Mouse (Mus musculus): Measurements from ENCODE around the gene Hmcn2. TPM values are rescaled to one million over a fixed set of nuclear protein-coding genes. Genes with fewer than 3 reads are reported as not detected.

Hmcn2 gene
- polyA plus RNA-seq, 1 experiment from 2014 or later = 0.10 TPM

DNA sequence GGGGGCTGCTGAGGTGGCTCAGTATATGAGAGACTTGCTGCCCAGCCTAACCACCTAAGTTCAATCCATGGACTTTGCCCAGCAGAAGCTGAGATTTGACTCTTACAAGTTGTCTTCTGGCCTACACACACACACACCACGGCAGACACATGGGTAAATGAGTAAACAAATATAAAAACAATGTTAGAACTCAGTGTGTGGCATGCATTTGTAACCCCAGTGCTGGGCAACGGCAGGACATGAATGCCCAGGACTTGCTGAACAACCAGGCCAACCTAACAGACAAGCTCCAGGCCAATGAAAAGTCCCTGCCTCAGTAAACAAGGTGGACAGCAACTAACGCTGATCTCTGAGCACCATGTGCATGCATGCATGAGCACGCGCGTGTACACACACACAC is 125.4 kb downstream of the Hmcn2 start:
- DNase-seq (ENCODE audit: low spot score, missing footprints) = no peak
- Histone ChIP-seq H3K36me3 (ENCODE audit: control insufficient read depth, insufficient read depth, low read length) (no peaks in the 10 kb centered on the region), H3K4me3 (ENCODE audit: low read depth, low read length) (no peak overlapping the region), H3K4me1 (ENCODE audit: control insufficient read depth, insufficient read depth, low read length) (no peaks in the 10 kb centered on the region), H3K27me3 (ENCODE audit: control insufficient read depth, insufficient read depth, low read length) (no peaks in the 10 kb centered on the region; the same call in 1 of the 2 replicates), H3K27ac (ENCODE audit: low read depth, low read length) (no peak overlapping the region), H3K9ac (ENCODE audit: low read length) (no peak overlapping the region), H3K9me3 (ENCODE audit: control insufficient read depth, low read length) (no peaks in the 10 kb centered on the region), H3K4me2 (no peak overlapping the region)
- ATAC-seq (ENCODE audit: low FRiP score) = no peak
- WGBS = 87% methylated on average over 6 of the region's 6 CpGs

DNA sequence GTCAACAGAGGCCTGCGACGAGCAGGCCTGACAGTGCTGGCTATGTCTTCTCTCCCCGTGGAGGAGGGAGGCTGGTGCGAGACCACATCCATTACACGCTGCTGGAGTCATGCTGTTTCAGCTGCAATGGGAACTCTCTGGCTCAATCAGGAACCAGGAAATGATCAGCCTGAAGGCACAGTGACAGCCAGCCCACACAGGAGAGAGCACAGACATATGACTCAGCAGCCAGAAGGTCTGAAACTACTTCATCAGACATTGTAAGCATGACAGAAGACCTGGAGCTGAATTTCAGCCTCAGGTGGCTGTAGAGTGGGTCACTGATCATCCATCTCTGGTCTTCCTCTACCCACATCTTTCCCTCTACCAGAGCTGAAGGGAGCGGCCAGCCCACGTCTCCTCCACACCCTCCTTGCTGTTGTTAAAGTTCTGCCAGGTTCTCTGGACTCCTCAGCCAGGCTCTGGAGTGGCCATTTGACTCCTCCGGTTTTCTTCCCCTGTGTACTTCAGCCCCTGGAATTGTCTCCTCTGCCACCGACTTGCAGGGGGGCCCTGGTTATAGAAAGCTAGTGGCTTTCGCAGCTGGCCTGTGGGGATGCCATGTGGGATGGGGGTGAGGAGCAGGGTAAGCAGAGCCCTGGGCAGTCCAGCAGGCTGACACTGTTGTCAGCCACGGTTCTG is 128.4 kb downstream of the Hmcn2 start:
- Histone ChIP-seq H3K4me2 (no peak overlapping the region), H3K27me3 (ENCODE audit: control insufficient read depth, insufficient read depth, low read length) (no peaks in the 10 kb centered on the region), H3K9me3 (ENCODE audit: control insufficient read depth, low read length) (no peaks in the 10 kb centered on the region), H3K4me3 (ENCODE audit: low read depth, low read length) (no peak overlapping the region), H3K9ac (ENCODE audit: low read length) (no peak overlapping the region), H3K4me1 (ENCODE audit: control insufficient read depth, insufficient read depth, low read length) (no peaks in the 10 kb centered on the region), H3K36me3 (ENCODE audit: control insufficient read depth, insufficient read depth, low read length) (no peaks in the 10 kb centered on the region), H3K27ac (ENCODE audit: low read depth, low read length) (no peak overlapping the region)
- peak; percentile 47 for DNase-seq (ENCODE audit: low spot score, missing footprints)
- ATAC-seq (ENCODE audit: low FRiP score) = no peak
- WGBS = 69% methylated on average over 11 of the region's 11 CpGs

DNA sequence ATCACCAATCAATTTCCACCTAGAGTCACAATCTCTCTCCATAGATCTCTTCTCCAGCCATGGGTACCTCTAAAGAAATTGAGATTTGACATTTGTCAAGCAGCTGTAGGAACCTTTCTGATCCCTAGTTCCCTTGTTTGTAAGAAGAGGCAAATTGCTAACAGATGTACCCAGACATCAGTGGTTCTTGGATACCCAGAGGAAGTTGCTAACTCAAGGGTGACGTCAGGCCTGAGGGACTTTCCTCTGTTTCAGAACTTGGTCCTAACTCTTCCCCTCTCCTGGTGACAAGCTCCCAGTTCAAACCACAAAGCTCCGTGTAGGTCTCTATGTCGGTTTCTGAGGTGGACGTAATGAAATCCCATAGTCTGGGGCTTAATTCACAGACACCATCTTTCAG is 131.8 kb downstream of the Hmcn2 start:
- Histone ChIP-seq H3K4me1 (ENCODE audit: control insufficient read depth, insufficient read depth, low read length) (peaks cover 6% of the 10 kb centered on the region; the same call in 1 of the 2 replicates), H3K4me3 (ENCODE audit: low read depth, low read length) (no peak overlapping the region), H3K27ac (ENCODE audit: low read depth, low read length) (no peak overlapping the region), H3K27me3 (ENCODE audit: control insufficient read depth, insufficient read depth, low read length) (no peaks in the 10 kb centered on the region), H3K4me2 (no peak overlapping the region), H3K9ac (ENCODE audit: low read length) (no peak overlapping the region), H3K36me3 (ENCODE audit: control insufficient read depth, insufficient read depth, low read length) (no peaks in the 10 kb centered on the region), H3K9me3 (ENCODE audit: control insufficient read depth, low read length) (no peaks in the 10 kb centered on the region)
- WGBS = 68% methylated on average over 4 of the region's 4 CpGs
- ATAC-seq (ENCODE audit: low FRiP score) (no peak), DNase-seq (ENCODE audit: low spot score, missing footprints) (no peak)

DNA sequence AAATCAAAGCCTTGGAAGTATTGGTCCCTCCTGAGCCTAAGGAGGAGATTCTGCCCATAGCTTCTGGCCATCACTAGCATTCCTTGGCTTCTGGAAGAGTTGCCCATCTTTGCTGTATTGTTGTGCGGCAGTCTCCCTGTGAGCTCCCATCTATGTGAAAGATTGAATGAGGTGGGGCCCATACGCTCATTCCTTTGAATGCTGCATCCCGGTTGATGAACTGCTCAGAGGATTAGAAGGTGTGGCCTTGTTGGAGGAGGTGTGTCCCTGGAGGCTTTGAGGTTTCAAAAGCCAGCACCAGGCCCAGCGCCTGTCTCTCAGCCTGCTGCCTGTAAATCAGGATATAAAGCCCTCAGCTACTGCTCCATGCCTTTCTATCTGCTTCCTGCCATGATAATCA is 132.2 kb downstream of the Hmcn2 start:
- H3K27me3 ChIP-seq (ENCODE audit: control insufficient read depth, insufficient read depth, low read length) = no peaks in the 10 kb centered on the region
- H3K36me3 ChIP-seq (ENCODE audit: control insufficient read depth, insufficient read depth, low read length) = no peaks in the 10 kb centered on the region
- WGBS = 41% methylated on average over 4 of the region's 4 CpGs
- DNase-seq (ENCODE audit: low spot score, missing footprints) = peak; percentile 64
- H3K4me1 ChIP-seq (ENCODE audit: control insufficient read depth, insufficient read depth, low read length) = peaks cover 6% of the 10 kb centered on the region; the same call in 1 of the 2 replicates
- no peaks in the 10 kb centered on the region for H3K9me3 ChIP-seq (ENCODE audit: control insufficient read depth, low read length)
- ATAC-seq (ENCODE audit: low FRiP score) = no peak
- no peak overlapping the region for H3K9ac ChIP-seq (ENCODE audit: low read length)
- no peak overlapping the region for H3K4me2 ChIP-seq
- H3K27ac ChIP-seq (ENCODE audit: low read depth, low read length) = no peak overlapping the region
- no peak overlapping the region for H3K4me3 ChIP-seq (ENCODE audit: low read depth, low read length)

DNA sequence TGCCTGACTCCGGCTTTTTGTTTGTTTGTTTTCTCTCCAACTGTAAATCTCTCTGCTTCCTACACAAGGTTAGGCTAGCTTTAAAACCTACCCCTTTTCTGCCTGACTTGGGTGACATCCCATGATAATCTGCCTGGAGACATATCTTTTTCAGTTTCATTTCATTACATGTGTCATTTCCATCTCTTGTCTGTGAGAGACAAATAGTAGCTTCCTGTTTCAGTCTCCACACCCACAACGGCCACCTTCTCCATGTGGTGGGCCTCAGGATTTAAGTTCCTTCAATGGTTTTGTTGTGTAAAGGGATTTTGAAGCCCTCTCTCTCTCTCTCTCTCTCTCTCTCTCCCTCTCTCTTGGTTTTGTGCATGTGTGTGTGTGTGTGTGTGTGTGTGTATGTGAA is 133.3 kb downstream of the Hmcn2 start:
- H3K4me3 ChIP-seq (ENCODE audit: low read depth, low read length) = no peak overlapping the region
- 84% methylated on average over 2 of the region's 2 CpGs for WGBS
- H3K4me2 ChIP-seq = no peak overlapping the region
- ATAC-seq (ENCODE audit: low FRiP score) (no peak), DNase-seq (ENCODE audit: low spot score, missing footprints) (peak; percentile 57)
- H3K9ac ChIP-seq (ENCODE audit: low read length) = no peak overlapping the region
- H3K27me3 ChIP-seq (ENCODE audit: control insufficient read depth, insufficient read depth, low read length) = no peaks in the 10 kb centered on the region
- H3K4me1 ChIP-seq (ENCODE audit: control insufficient read depth, insufficient read depth, low read length) = peaks cover 6% of the 10 kb centered on the region; the same call in 1 of the 2 replicates
- no peaks in the 10 kb centered on the region for H3K9me3 ChIP-seq (ENCODE audit: control insufficient read depth, low read length)
- H3K27ac ChIP-seq (ENCODE audit: low read depth, low read length) = no peak overlapping the region
- no peaks in the 10 kb centered on the region for H3K36me3 ChIP-seq (ENCODE audit: control insufficient read depth, insufficient read depth, low read length)

DNA sequence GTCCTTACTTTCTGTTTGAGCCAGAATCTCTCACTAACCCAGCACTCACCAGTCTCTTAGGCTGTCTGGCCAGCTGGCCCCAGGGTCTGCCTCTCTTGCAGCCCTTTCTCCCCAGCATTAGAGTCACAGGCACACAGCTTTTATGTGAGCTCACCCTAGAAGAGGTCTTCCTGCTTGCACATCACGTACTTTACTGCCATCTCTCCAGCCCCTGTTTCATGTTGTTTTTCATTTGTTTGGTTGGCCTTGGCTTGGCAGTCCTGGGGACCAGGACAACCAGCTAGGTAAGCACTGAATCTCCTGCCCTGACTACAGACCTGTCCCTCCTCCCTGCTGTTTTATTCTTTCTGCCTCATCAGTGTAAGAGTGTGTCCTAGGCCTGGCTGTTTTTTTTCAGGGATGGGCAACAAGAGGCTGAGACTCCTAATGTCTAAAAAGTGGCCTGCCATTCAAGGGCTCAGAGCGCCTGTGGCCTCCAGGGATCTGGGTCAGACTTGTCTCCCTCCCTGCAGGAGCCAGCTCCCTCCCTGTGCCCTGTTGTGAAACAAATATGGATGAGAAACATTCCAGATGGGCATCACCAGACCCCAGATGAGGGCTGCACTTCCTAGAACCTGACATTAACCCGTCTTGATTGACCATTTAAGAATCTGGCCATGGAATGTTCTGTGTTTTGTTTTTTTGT is 134.7 kb downstream of the Hmcn2 start:
- Histone ChIP-seq H3K27me3 (ENCODE audit: control insufficient read depth, insufficient read depth, low read length) (no peaks in the 10 kb centered on the region), H3K9me3 (ENCODE audit: control insufficient read depth, low read length) (no peaks in the 10 kb centered on the region), H3K9ac (ENCODE audit: low read length) (no peak overlapping the region), H3K4me1 (ENCODE audit: control insufficient read depth, insufficient read depth, low read length) (peaks cover 6% of the 10 kb centered on the region; the same call in 1 of the 2 replicates), H3K4me2 (no peak overlapping the region), H3K27ac (ENCODE audit: low read depth, low read length) (no peak overlapping the region), H3K4me3 (ENCODE audit: low read depth, low read length) (no peak overlapping the region), H3K36me3 (ENCODE audit: control insufficient read depth, insufficient read depth, low read length) (no peaks in the 10 kb centered on the region)
- 48% methylated on average over 3 of the region's 3 CpGs for WGBS
- ATAC-seq (ENCODE audit: low FRiP score) (no peak), DNase-seq (ENCODE audit: low spot score, missing footprints) (peak; percentile 41)

DNA sequence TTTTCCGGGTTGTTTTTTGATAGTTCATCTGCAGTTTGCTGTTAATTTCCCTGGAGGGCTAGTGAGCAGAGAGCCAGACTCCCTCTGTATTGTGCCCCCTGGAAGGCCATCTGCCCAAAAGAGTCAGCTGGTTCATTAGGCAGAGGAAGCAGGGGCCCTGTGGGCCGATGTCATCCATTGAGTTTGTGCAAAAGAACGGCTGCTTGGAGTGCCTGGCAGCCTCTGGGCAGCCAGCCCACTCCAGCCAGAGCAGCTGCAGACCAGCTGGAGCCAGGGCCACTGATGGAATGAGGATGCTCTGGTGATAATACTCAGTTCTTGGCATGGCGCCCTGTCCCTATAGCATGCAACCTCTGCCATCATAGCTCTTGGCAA is 135.2 kb downstream of the Hmcn2 start:
- Histone ChIP-seq H3K27me3 (ENCODE audit: control insufficient read depth, insufficient read depth, low read length) (no peaks in the 10 kb centered on the region), H3K4me3 (ENCODE audit: low read depth, low read length) (no peak overlapping the region), H3K9me3 (ENCODE audit: control insufficient read depth, low read length) (no peaks in the 10 kb centered on the region), H3K4me2 (no peak overlapping the region), H3K27ac (ENCODE audit: low read depth, low read length) (no peak overlapping the region), H3K9ac (ENCODE audit: low read length) (no peak overlapping the region), H3K36me3 (ENCODE audit: control insufficient read depth, insufficient read depth, low read length) (no peaks in the 10 kb centered on the region), H3K4me1 (ENCODE audit: control insufficient read depth, insufficient read depth, low read length) (peaks cover 6% of the 10 kb centered on the region; the same call in 1 of the 2 replicates)
- 68% methylated on average over 4 of the region's 4 CpGs for WGBS
- ATAC-seq (ENCODE audit: low FRiP score) = no peak
- peak; percentile 82 for DNase-seq (ENCODE audit: low spot score, missing footprints)

DNA sequence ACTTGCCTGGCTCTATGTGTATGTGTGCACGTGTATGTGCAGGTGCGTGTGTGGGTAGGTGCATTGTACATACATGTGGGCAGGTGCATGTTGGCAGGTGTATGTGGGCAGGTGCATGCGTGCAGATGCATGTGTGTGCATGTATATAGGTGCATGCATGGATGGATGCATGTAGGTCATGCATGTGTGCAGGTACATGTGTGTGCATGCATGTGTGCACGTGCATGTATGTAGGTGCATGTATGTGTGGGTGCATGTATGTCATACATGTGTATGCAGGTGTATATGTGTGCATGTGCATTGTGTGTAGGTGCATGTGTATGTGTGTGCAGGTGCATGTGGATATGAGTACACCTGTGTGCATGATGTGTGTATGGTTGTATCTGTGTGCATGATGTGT is 135.7 kb downstream of the Hmcn2 start:
- no peak for ATAC-seq (ENCODE audit: low FRiP score)
- H3K27ac ChIP-seq (ENCODE audit: low read depth, low read length) = no peak overlapping the region
- no peaks in the 10 kb centered on the region for H3K9me3 ChIP-seq (ENCODE audit: control insufficient read depth, low read length)
- no peak overlapping the region for H3K4me2 ChIP-seq
- H3K27me3 ChIP-seq (ENCODE audit: control insufficient read depth, insufficient read depth, low read length) = no peaks in the 10 kb centered on the region
- peaks cover 6% of the 10 kb centered on the region; the same call in 1 of the 2 replicates for H3K4me1 ChIP-seq (ENCODE audit: control insufficient read depth, insufficient read depth, low read length)
- H3K4me3 ChIP-seq (ENCODE audit: low read depth, low read length) = no peak overlapping the region
- 94% methylated on average over 4 of the region's 4 CpGs for WGBS
- H3K36me3 ChIP-seq (ENCODE audit: control insufficient read depth, insufficient read depth, low read length) = no peaks in the 10 kb centered on the region
- peak; percentile 59 for DNase-seq (ENCODE audit: low spot score, missing footprints)
- H3K9ac ChIP-seq (ENCODE audit: low read length) = no peak overlapping the region

DNA sequence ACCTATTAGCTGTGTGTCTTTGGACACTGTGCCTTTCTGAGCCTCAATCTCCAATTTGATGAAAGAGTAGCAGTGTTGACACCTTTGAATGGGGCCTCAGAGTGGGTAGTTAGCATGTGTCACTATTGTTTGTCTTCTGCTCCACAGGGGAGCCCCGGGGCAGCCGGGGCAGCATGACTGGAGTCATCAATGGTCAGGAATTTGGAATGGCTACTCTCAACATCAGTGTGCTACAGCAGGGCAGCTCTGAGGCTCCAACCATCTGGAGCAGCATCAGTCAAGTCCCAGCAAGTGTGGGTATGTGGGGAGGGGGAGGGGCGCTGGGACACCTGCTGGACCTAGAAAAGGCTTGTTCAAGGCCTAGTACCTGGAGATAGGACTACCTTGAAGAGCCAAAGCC is 136.4 kb downstream of the Hmcn2 start:
- Histone ChIP-seq H3K9me3 (ENCODE audit: control insufficient read depth, low read length) (no peaks in the 10 kb centered on the region), H3K27me3 (ENCODE audit: control insufficient read depth, insufficient read depth, low read length) (no peaks in the 10 kb centered on the region), H3K36me3 (ENCODE audit: control insufficient read depth, insufficient read depth, low read length) (no peaks in the 10 kb centered on the region), H3K27ac (ENCODE audit: low read depth, low read length) (no peak overlapping the region), H3K4me1 (ENCODE audit: control insufficient read depth, insufficient read depth, low read length) (peaks cover 6% of the 10 kb centered on the region; the same call in 1 of the 2 replicates), H3K4me2 (no peak overlapping the region), H3K4me3 (ENCODE audit: low read depth, low read length) (no peak overlapping the region), H3K9ac (ENCODE audit: low read length) (no peak overlapping the region)
- DNase-seq (ENCODE audit: low spot score, missing footprints) (peak; percentile 81), ATAC-seq (ENCODE audit: low FRiP score) (no peak)
- WGBS = 41% methylated on average over 3 of the region's 3 CpGs
